Mouse (Mus musculus): Measurements from ENCODE around the gene Prkch. TPM values are rescaled to one million over a fixed set of nuclear protein-coding genes. Genes with fewer than 3 reads are reported as not detected.

Prkch gene
- total and polyA plus RNA-seq, 3 experiments = 0.33 TPM; not detected in 2

DNA sequence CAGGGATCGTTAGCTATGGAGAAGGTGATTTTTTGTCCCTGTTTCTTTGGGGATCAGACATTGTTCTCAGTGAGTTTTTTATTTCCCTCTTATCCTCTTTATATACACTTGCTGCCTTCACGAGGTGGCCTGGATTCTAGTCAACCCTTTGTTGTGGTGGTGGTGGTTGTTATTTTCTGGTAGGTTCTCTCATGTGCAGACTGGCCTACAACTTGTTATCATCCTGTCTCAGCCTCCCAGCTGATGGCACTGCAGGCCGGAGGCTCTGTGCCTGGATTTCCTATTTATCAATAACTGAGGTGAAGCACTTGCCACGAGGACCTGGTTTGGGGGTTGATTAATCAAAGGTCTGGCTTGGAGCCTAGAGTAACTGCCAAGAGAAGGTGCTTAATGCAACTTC lies 20.6 kb downstream of the Prkch start:
- no peaks in the 10 kb centered on the region for H3K36me3 ChIP-seq (replicated peaks)
- H3K9me3 ChIP-seq (replicated peaks) = peaks cover 5% of the 10 kb centered on the region; the same call in 1 of the 2 replicates
- ATAC-seq (ENCODE audit: extremely low read depth, insufficient number of reproducible peaks, low FRiP score, poor library complexity, severe bottlenecking) (no peak), DNase-seq (ENCODE audit: low spot score) (no peak)
- H3K4me3 ChIP-seq (ENCODE audit: low read depth, low read length) = no peak overlapping the region
- peaks cover 2% of the 10 kb centered on the region; the same call in 1 of the 2 replicates for H3K27me3 ChIP-seq (ENCODE audit: insufficient read depth, low read length)
- TF ChIP-seq POLR2AphosphoS5 (IDR thresholded peaks at IDR 0.05; ENCODE audit: insufficient replicate concordance, low read depth, low read length) = no peak
- TF ChIP-seq GATA2 (IDR thresholded peaks at IDR 0.05; ENCODE audit: borderline replicate concordance, low read depth, low read length) = no peak
- no peak for TF ChIP-seq TAL1 (conservative IDR thresholded peaks at IDR 0.05; ENCODE audit: low read depth, low read length)
- no peak for TF ChIP-seq CTCF (IDR thresholded peaks at IDR 0.05; ENCODE audit: low read depth, low read length)
- TF ChIP-seq GATA1 (IDR thresholded peaks at IDR 0.05; ENCODE audit: borderline replicate concordance, low read length) = no peak
- no peaks in the 10 kb centered on the region for H3K4me1 ChIP-seq (ENCODE audit: insufficient read depth, low read depth, low read length)

DNA sequence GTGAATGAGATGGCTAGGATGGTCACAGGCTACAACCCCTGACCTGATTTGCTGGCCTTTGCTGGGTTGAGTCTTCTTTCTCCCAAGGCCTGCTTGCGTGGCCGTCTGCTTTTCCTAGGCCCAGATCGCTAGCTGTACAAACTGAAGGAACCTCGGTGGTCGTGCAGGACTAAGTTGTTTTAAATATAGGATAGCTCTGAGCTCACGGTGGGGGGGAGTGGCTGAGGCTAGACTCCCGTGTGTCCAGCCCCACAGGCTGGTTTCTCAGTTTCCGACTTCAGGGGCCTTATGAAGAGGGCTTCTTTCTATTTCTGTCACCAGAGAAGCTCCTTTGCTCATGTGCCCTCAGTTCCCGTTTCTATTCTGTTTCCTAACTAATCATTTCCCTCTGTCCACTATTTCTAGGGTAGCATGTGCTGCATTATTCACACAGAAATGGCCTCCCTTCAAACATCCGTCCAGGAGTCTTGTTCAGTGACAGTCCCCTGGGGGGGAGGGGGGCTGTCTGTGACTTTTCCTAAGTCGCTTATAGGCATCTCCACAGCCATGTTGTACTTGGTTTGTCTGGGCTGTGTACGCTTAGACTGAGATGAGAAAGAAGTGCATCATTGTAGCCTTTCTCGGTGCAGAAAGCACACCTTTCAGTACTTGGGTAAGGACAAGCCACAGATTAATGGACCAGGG lies 22.9 kb downstream of the Prkch start:
- no peaks in the 10 kb centered on the region for H3K36me3 ChIP-seq (replicated peaks)
- peaks cover 11% of the 10 kb centered on the region for H3K9me3 ChIP-seq (replicated peaks)
- peaks cover 2% of the 10 kb centered on the region; the same call in 1 of the 2 replicates for H3K27me3 ChIP-seq (ENCODE audit: insufficient read depth, low read length)
- DNase-seq (ENCODE audit: low spot score) (no peak), ATAC-seq (ENCODE audit: extremely low read depth, insufficient number of reproducible peaks, low FRiP score, poor library complexity, severe bottlenecking) (no peak)
- H3K4me3 ChIP-seq (ENCODE audit: low read depth, low read length) = no peak overlapping the region
- no peak for TF ChIP-seq POLR2AphosphoS5 (IDR thresholded peaks at IDR 0.05; ENCODE audit: insufficient replicate concordance, low read depth, low read length)
- TF ChIP-seq GATA2 (IDR thresholded peaks at IDR 0.05; ENCODE audit: borderline replicate concordance, low read depth, low read length) = no peak
- no peak for TF ChIP-seq TAL1 (conservative IDR thresholded peaks at IDR 0.05; ENCODE audit: low read depth, low read length)
- no peak for TF ChIP-seq GATA1 (IDR thresholded peaks at IDR 0.05; ENCODE audit: borderline replicate concordance, low read length)
- TF ChIP-seq CTCF (IDR thresholded peaks at IDR 0.05; ENCODE audit: low read depth, low read length) = no peak
- no peaks in the 10 kb centered on the region for H3K4me1 ChIP-seq (ENCODE audit: insufficient read depth, low read depth, low read length)

DNA sequence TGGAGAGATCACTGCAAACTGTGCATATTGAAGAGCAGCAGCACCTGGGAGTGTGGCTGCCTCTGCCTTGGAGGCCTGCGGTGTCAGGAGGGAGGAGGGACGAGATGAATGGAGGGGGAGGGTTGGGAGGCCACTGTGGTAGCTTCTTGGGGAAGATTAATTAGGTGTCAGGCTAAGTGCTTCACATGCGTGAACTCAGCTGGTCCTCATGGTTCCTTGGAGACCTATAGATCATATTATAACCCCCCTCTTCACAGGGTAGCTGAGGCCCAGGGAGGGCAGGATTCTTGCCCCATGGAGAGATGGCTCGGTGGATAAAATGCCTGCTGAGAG lies 23.4 kb downstream of the Prkch start:
- no peak for ATAC-seq (ENCODE audit: extremely low read depth, insufficient number of reproducible peaks, low FRiP score, poor library complexity, severe bottlenecking)
- TF ChIP-seq CTCF (IDR thresholded peaks at IDR 0.05; ENCODE audit: low read depth, low read length) (no peak), GATA2 (IDR thresholded peaks at IDR 0.05; ENCODE audit: borderline replicate concordance, low read depth, low read length) (no peak), POLR2AphosphoS5 (IDR thresholded peaks at IDR 0.05; ENCODE audit: insufficient replicate concordance, low read depth, low read length) (no peak), GATA1 (IDR thresholded peaks at IDR 0.05; ENCODE audit: borderline replicate concordance, low read length) (no peak), TAL1 (conservative IDR thresholded peaks at IDR 0.05; ENCODE audit: low read depth, low read length) (no peak)
- Histone ChIP-seq H3K9me3 (replicated peaks) (peaks cover 13% of the 10 kb centered on the region), H3K4me3 (ENCODE audit: low read depth, low read length) (no peak overlapping the region), H3K4me1 (ENCODE audit: insufficient read depth, low read depth, low read length) (no peaks in the 10 kb centered on the region), H3K36me3 (replicated peaks) (no peaks in the 10 kb centered on the region), H3K27me3 (ENCODE audit: insufficient read depth, low read length) (peaks cover 2% of the 10 kb centered on the region; the same call in 1 of the 2 replicates)
- DNase-seq (ENCODE audit: low spot score) = no peak

DNA sequence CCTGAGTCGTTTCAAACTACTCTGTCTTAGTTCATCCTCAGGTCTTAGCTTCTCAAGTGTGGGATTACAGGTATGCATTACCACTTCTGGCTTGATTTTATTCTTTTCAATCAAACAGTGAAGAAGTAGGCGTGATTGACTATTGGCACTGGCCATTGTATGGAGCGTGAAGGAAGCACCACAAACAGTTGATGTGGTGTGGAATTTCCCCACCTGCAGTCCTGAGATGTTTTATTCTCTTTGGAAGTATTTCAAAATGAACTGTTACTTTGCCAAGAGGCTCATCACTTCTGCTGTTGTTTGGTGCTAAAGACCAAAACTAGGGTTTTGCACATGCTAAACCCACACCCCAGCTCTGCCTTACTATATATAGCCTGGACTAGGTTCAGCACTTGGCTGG lies 24.7 kb downstream of the Prkch start:
- DNase-seq (ENCODE audit: low spot score) = no peak
- H3K4me3 ChIP-seq (ENCODE audit: low read depth, low read length) = no peak overlapping the region
- ATAC-seq (ENCODE audit: extremely low read depth, insufficient number of reproducible peaks, low FRiP score, poor library complexity, severe bottlenecking) = no peak
- peaks cover 2% of the 10 kb centered on the region; the same call in 1 of the 2 replicates for H3K27me3 ChIP-seq (ENCODE audit: insufficient read depth, low read length)
- peaks cover 16% of the 10 kb centered on the region for H3K9me3 ChIP-seq (replicated peaks)
- H3K36me3 ChIP-seq (replicated peaks) = no peaks in the 10 kb centered on the region
- TF ChIP-seq CTCF (IDR thresholded peaks at IDR 0.05; ENCODE audit: low read depth, low read length) (no peak), TAL1 (conservative IDR thresholded peaks at IDR 0.05; ENCODE audit: low read depth, low read length) (no peak), GATA1 (IDR thresholded peaks at IDR 0.05; ENCODE audit: borderline replicate concordance, low read length) (no peak), POLR2AphosphoS5 (IDR thresholded peaks at IDR 0.05; ENCODE audit: insufficient replicate concordance, low read depth, low read length) (no peak), GATA2 (IDR thresholded peaks at IDR 0.05; ENCODE audit: borderline replicate concordance, low read depth, low read length) (no peak)
- H3K4me1 ChIP-seq (ENCODE audit: insufficient read depth, low read depth, low read length) = no peaks in the 10 kb centered on the region

DNA sequence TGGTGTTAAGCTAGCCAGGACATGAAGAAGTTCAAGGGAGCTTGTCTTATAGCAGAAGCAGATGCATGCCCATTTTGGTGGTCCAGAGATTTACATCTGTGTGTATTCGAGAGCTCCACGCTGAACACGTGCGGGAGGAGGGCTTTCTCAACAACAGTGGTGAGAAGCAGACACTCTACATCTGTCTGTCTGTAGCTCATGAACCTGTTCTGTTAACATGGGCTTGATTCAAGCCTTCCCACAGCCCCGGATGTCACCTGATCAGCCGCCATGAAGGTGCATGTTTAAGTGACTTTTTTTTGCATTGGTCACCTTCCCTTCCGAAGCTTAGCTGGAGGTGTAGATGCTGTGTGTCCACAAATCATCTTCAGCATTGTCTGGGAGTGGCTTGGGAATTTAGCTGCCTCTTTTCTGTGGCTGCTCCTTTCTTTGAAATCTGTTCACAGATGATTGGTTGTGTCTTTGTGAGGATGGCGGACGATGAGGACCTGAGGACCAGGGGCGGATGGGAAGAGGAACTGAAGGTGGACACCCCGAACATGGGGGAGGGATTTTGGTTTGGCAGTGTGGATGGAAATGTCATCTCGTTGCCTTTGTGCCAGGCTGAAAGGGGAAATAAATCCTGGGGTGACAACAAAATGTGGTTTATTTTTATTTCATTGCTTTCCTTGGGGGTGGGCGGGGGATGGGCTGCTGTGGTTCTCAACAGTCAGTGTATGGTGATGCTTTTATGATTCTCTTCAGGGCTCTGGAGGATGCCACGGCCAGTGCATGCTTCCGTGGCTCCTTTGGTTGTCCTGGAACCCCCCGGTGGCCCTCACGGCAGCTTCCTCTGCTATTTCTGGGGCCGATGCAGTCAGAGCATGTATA lies 25.3 kb downstream of the Prkch start:
- ATAC-seq (ENCODE audit: extremely low read depth, insufficient number of reproducible peaks, low FRiP score, poor library complexity, severe bottlenecking) (no peak), DNase-seq (ENCODE audit: low spot score) (no peak)
- Histone ChIP-seq H3K4me3 (ENCODE audit: low read depth, low read length) (no peak overlapping the region), H3K27me3 (ENCODE audit: insufficient read depth, low read length) (peaks cover 2% of the 10 kb centered on the region; the same call in 1 of the 2 replicates), H3K36me3 (replicated peaks) (no peaks in the 10 kb centered on the region), H3K9me3 (replicated peaks) (peaks cover 16% of the 10 kb centered on the region), H3K4me1 (ENCODE audit: insufficient read depth, low read depth, low read length) (no peaks in the 10 kb centered on the region)
- TF ChIP-seq GATA2 (IDR thresholded peaks at IDR 0.05; ENCODE audit: borderline replicate concordance, low read depth, low read length) (no peak), TAL1 (conservative IDR thresholded peaks at IDR 0.05; ENCODE audit: low read depth, low read length) (no peak), CTCF (IDR thresholded peaks at IDR 0.05; ENCODE audit: low read depth, low read length) (no peak), GATA1 (IDR thresholded peaks at IDR 0.05; ENCODE audit: borderline replicate concordance, low read length) (no peak), POLR2AphosphoS5 (IDR thresholded peaks at IDR 0.05; ENCODE audit: insufficient replicate concordance, low read depth, low read length) (no peak)

DNA sequence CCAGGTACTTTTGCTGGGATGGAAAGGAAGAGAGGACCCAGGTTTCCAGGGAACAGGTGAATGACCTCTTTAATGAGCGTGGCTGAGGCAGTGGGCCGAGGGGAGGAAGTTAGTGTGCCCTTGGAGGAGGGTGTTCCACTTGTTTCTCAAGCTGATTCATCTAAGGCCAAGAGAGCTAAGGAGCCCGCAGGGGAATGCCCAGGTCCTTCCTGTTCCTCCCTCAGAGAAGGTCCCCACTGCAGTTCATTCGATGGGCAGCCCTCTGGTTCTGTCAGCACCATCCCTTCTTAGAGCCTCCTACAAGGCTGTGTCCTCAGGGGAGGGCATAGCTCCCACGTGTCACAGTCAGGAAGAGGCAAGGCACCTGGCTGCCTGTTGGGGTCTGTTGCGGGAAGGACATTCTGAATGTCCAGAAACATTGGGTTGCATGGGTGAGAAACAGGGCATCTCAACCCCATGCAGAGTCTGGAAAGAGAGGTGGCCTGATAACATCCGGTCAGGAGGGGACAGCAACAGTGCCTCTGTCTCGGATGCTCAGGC lies 26.3 kb downstream of the Prkch start:
- DNase-seq (ENCODE audit: low spot score) (no peak), ATAC-seq (ENCODE audit: extremely low read depth, insufficient number of reproducible peaks, low FRiP score, poor library complexity, severe bottlenecking) (no peak)
- Histone ChIP-seq H3K4me1 (ENCODE audit: insufficient read depth, low read depth, low read length) (no peaks in the 10 kb centered on the region), H3K36me3 (replicated peaks) (no peaks in the 10 kb centered on the region), H3K9me3 (replicated peaks) (peaks cover 16% of the 10 kb centered on the region), H3K4me3 (ENCODE audit: low read depth, low read length) (no peak overlapping the region), H3K27me3 (ENCODE audit: insufficient read depth, low read length) (peaks cover 2% of the 10 kb centered on the region; the same call in 1 of the 2 replicates)
- no peak for TF ChIP-seq TAL1 (conservative IDR thresholded peaks at IDR 0.05; ENCODE audit: low read depth, low read length)
- no peak for TF ChIP-seq CTCF (IDR thresholded peaks at IDR 0.05; ENCODE audit: low read depth, low read length)
- TF ChIP-seq GATA1 (IDR thresholded peaks at IDR 0.05; ENCODE audit: borderline replicate concordance, low read length) = no peak
- TF ChIP-seq GATA2 (IDR thresholded peaks at IDR 0.05; ENCODE audit: borderline replicate concordance, low read depth, low read length) = no peak
- no peak for TF ChIP-seq POLR2AphosphoS5 (IDR thresholded peaks at IDR 0.05; ENCODE audit: insufficient replicate concordance, low read depth, low read length)
